Mouse (Mus musculus): ENCODE data around the gene Tomm6. TPM values are rescaled to one million over a fixed set of nuclear protein-coding genes. Genes with fewer than 3 reads are reported as not detected.

Tomm6 gene
- polyA plus RNA-seq (2015; fragmentation: Nextera tagmentation; extraction: Ambion mirVana), result 412 and 418 TPM in 2 replicates

- Histone ChIP-seq H3K4me1 (peaks cover 25% of the 10 kb centered on the region), H3K9me3 (no peaks in the 10 kb centered on the region), H3K4me3 (peak within 1 kb of the TSS; percentile 89), H3K36me3 (peaks cover 28% of the 10 kb centered on the region), H3K27me3 (peaks cover 6% of the 10 kb centered on the region), H3K9ac (peak within 1 kb of the TSS; percentile 86), H3K4me2 (peak within 1 kb of the TSS; percentile 98), H3K27ac (peak within 1 kb of the TSS; percentile 86)
- WGBS, result 0% methylated on average over 9 of the region's 9 CpGs
- ATAC-seq (ENCODE audit: insufficient number of reproducible peaks, insufficient read depth, low FRiP score, low TSS enrichment, low read depth), result no peak; the same call in 1 of the 2 replicates
Measured at GRCm38 (mm10) chr17:47688344-47688607, at the start of gene Tomm6. Gene Tomm6 (minus strand): TSS chr17:47688386.

- peaks cover 17% of the 10 kb centered on the region for H3K4me1 ChIP-seq
- H3K4me3 ChIP-seq, result peak overlapping the region; percentile 73
- H3K9me3 ChIP-seq, result no peaks in the 10 kb centered on the region
- peaks cover 21% of the 10 kb centered on the region for H3K27me3 ChIP-seq
- under 1% methylated on average over 52 of the region's 60 CpGs for WGBS
- peak; percentile 79 for ATAC-seq (ENCODE audit: insufficient number of reproducible peaks, insufficient read depth, low FRiP score, low TSS enrichment, low read depth)
- H3K9ac ChIP-seq, result peak overlapping the region; percentile 77
- H3K36me3 ChIP-seq, result no peaks in the 10 kb centered on the region
- peak overlapping the region; percentile 69 for H3K27ac ChIP-seq
- peak overlapping the region; percentile 98 for H3K4me2 ChIP-seq
Measured at GRCm38 (mm10) chr17:47737271-47738065, 49.3 kb upstream of the Tomm6 start.

- H3K9me3 ChIP-seq, result no peaks in the 10 kb centered on the region
- peak within 1 kb of the TSS; percentile 73 for H3K4me3 ChIP-seq
- H3K27me3 ChIP-seq, result peaks cover 21% of the 10 kb centered on the region
- under 1% methylated on average over 47 of the region's 47 CpGs for WGBS
- peak within 1 kb of the TSS; percentile 98 for H3K4me2 ChIP-seq
- ATAC-seq (ENCODE audit: insufficient number of reproducible peaks, insufficient read depth, low FRiP score, low TSS enrichment, low read depth), result peak; percentile 73
- peak within 1 kb of the TSS; percentile 77 for H3K9ac ChIP-seq
- H3K27ac ChIP-seq, result peak within 1 kb of the TSS; percentile 69
- H3K4me1 ChIP-seq, result peaks cover 17% of the 10 kb centered on the region
- H3K36me3 ChIP-seq, result no peaks in the 10 kb centered on the region
Measured at GRCm38 (mm10) chr17:47736856-47737255, 48.7 kb upstream of the Tomm6 start, which contains the start of gene Tfeb. Gene Tfeb (plus strand): TSS chr17:47737030.

- Histone ChIP-seq H3K27me3 (peaks cover 21% of the 10 kb centered on the region), H3K4me3 (no peak overlapping the region), H3K4me1 (peaks cover 17% of the 10 kb centered on the region), H3K4me2 (no peak overlapping the region), H3K27ac (no peak overlapping the region), H3K9me3 (no peaks in the 10 kb centered on the region), H3K36me3 (no peaks in the 10 kb centered on the region), H3K9ac (no peak overlapping the region)
- ATAC-seq (ENCODE audit: insufficient number of reproducible peaks, insufficient read depth, low FRiP score, low TSS enrichment, low read depth), result no peak
- WGBS, result 71% methylated on average over 14 of the region's 14 CpGs
Measured at GRCm38 (mm10) chr17:47735553-47736100, 47.4 kb upstream of the Tomm6 start.

- Histone ChIP-seq H3K36me3 (no peaks in the 10 kb centered on the region), H3K9me3 (no peaks in the 10 kb centered on the region), H3K4me2 (no peak overlapping the region), H3K4me1 (no peaks in the 10 kb centered on the region), H3K27me3 (no peaks in the 10 kb centered on the region; the same call in 1 of the 2 replicates), H3K4me3 (no peak overlapping the region), H3K27ac (no peak overlapping the region), H3K9ac (no peak overlapping the region)
- no peak for ATAC-seq (ENCODE audit: insufficient number of reproducible peaks, insufficient read depth, low FRiP score, low TSS enrichment, low read depth)
- WGBS, result 55% methylated on average over 24 of the region's 24 CpGs
Measured at GRCm38 (mm10) chr17:47730633-47731575, 42.7 kb upstream of the Tomm6 start.

GRCm38 (mm10) chr17:47726566-47726965 is 38.4 kb upstream of the Tomm6 start, which contains the start of gene Pgc:
Gene Pgc (plus strand): TSS chr17:47726842.
- ATAC-seq (ENCODE audit: insufficient number of reproducible peaks, insufficient read depth, low FRiP score, low TSS enrichment, low read depth), result no peak
- Histone ChIP-seq H3K9me3 (no peaks in the 10 kb centered on the region), H3K4me1 (no peaks in the 10 kb centered on the region), H3K4me2 (no peak within 1 kb of the TSS), H3K36me3 (no peaks in the 10 kb centered on the region), H3K9ac (no peak within 1 kb of the TSS), H3K27ac (no peak within 1 kb of the TSS), H3K4me3 (no peak within 1 kb of the TSS), H3K27me3 (no peaks in the 10 kb centered on the region; the same call in 1 of the 2 replicates)
- 82% methylated on average over 11 of the region's 11 CpGs for WGBS

GRCm38 (mm10) chr17:47721183-47721582 is 33.0 kb upstream of the Tomm6 start:
- H3K4me2 ChIP-seq, result no peak overlapping the region
- H3K9ac ChIP-seq, result no peak overlapping the region
- H3K36me3 ChIP-seq, result no peaks in the 10 kb centered on the region
- no peaks in the 10 kb centered on the region for H3K9me3 ChIP-seq
- no peaks in the 10 kb centered on the region for H3K4me1 ChIP-seq
- ATAC-seq (ENCODE audit: insufficient number of reproducible peaks, insufficient read depth, low FRiP score, low TSS enrichment, low read depth), result no peak
- 89% methylated on average over 4 of the region's 4 CpGs for WGBS
- H3K27ac ChIP-seq, result no peak overlapping the region
- no peaks in the 10 kb centered on the region for H3K27me3 ChIP-seq
- H3K4me3 ChIP-seq, result no peak overlapping the region

- Histone ChIP-seq H3K27ac (no peak overlapping the region), H3K4me2 (no peak overlapping the region), H3K9ac (no peak overlapping the region; the same call in 1 of the 2 replicates), H3K9me3 (no peaks in the 10 kb centered on the region), H3K36me3 (no peaks in the 10 kb centered on the region), H3K27me3 (no peaks in the 10 kb centered on the region), H3K4me3 (no peak overlapping the region), H3K4me1 (no peaks in the 10 kb centered on the region)
- ATAC-seq (ENCODE audit: insufficient number of reproducible peaks, insufficient read depth, low FRiP score, low TSS enrichment, low read depth), result no peak
- WGBS, result 43% methylated on average over 3 of the region's 3 CpGs
Measured at GRCm38 (mm10) chr17:47715037-47715436, 26.9 kb upstream of the Tomm6 start.

- no peak for ATAC-seq (ENCODE audit: insufficient number of reproducible peaks, insufficient read depth, low FRiP score, low TSS enrichment, low read depth)
- H3K4me2 ChIP-seq, result peak overlapping the region; percentile 3; the same call in 1 of the 2 replicates
- no peak overlapping the region for H3K9ac ChIP-seq
Measured at GRCm38 (mm10) chr17:47712889-47713571, 24.8 kb upstream of the Tomm6 start.

GRCm38 (mm10) chr17:47711883-47712282 is 23.7 kb upstream of the Tomm6 start:
- no peak overlapping the region for H3K9ac ChIP-seq
- no peak for ATAC-seq (ENCODE audit: insufficient number of reproducible peaks, insufficient read depth, low FRiP score, low TSS enrichment, low read depth)
- H3K36me3 ChIP-seq, result no peaks in the 10 kb centered on the region
- H3K27ac ChIP-seq, result no peak overlapping the region
- H3K4me3 ChIP-seq, result no peak overlapping the region
- no peaks in the 10 kb centered on the region for H3K9me3 ChIP-seq
- no peaks in the 10 kb centered on the region for H3K4me1 ChIP-seq
- no peaks in the 10 kb centered on the region for H3K27me3 ChIP-seq
- 54% methylated on average over 6 of the region's 6 CpGs for WGBS
- H3K4me2 ChIP-seq, result no peak overlapping the region

More at GRCm38 (mm10) chr17:47712889-47713571, 24.8 kb upstream of the Tomm6 start:
- Histone ChIP-seq H3K27me3 (no peaks in the 10 kb centered on the region), H3K36me3 (no peaks in the 10 kb centered on the region), H3K27ac (no peak overlapping the region), H3K4me1 (no peaks in the 10 kb centered on the region), H3K9me3 (no peaks in the 10 kb centered on the region), H3K4me3 (no peak overlapping the region)
- WGBS, result 44% methylated on average over 11 of the region's 22 CpGs

- H3K4me3 ChIP-seq, result no peak overlapping the region
- H3K36me3 ChIP-seq, result no peaks in the 10 kb centered on the region
- H3K9ac ChIP-seq, result no peak overlapping the region
- WGBS, result 76% methylated on average over 3 of the region's 3 CpGs
- H3K4me1 ChIP-seq, result no peaks in the 10 kb centered on the region
- H3K4me2 ChIP-seq, result no peak overlapping the region
- no peak overlapping the region for H3K27ac ChIP-seq
- no peak for ATAC-seq (ENCODE audit: insufficient number of reproducible peaks, insufficient read depth, low FRiP score, low TSS enrichment, low read depth)
- no peaks in the 10 kb centered on the region for H3K27me3 ChIP-seq
- H3K9me3 ChIP-seq, result no peaks in the 10 kb centered on the region
Measured at GRCm38 (mm10) chr17:47710036-47710435, 21.9 kb upstream of the Tomm6 start.
